Mouse (Mus musculus) embryonic fibroblast, embryonic 13.5 days (primary cell): ENCODE measurements around the gene Fhad1.

Experiments
- CTCF ChIP-seq: IDR thresholded peaks from 2 replicates; pipeline ENCODE4 v1.5.1; 2011; ENCODE audit warnings: mild to moderate bottlenecking, control low read depth, low read length, moderate library complexity, borderline replicate concordance; ENCODE audit not compliant: insufficient read depth
- POLR2A ChIP-seq: IDR thresholded peaks from 2 replicates; pipeline ENCODE4 v1.6.1; 2011; ENCODE audit warnings: low read depth, mild to moderate bottlenecking, control low read depth, low read length, moderate library complexity

- TF ChIP-seq CTCF, result no peak
- no peak for TF ChIP-seq POLR2A
Measured at GRCm38 (mm10) chr4:141952824-141953223, 62.1 kb downstream of the Fhad1 start.
